Mouse (Mus musculus) Patski (cell line): Measurements from ENCODE around the gene Lyst. TPM values are rescaled to one million over a fixed set of nuclear protein-coding genes. Genes with fewer than 3 reads are reported as not detected.
"Not testable (repeated sequence)": the region's sequence is repeated elsewhere in the genome, so short reads cannot be mapped to it uniquely, and the experiment has no call there.

Experiments used
- ATAC-seq: fragments of 100-300 bp; one replicate; pipeline ENCODE4 v1.8.0; 2021
- CTCF ChIA-PET: fragments of 350-600 bp; sonication (Branson Sonifier 250); formaldehyde crosslinking; loops from one replicate; lab custom pipeline; 2022; ENCODE audit warnings: inconsistent platforms; lab: Charles Lee
- POLR2A ChIA-PET: fragments of 350-600 bp; sonication (Branson Sonifier 250); formaldehyde crosslinking; loops from one replicate; lab custom pipeline; 2022; ENCODE audit warnings: antibody characterized with exemption, inconsistent platforms; lab: Charles Lee
- DNase-seq: peaks from one replicate; pipeline ENCODE4 v3.0.0-alpha.2; 2011; ENCODE audit warnings: low read depth, low spot score
- H3K27me3 ChIP-seq: fragments of 371-371 bp; one replicate; pipeline ENCODE4 v1.5.1; 2021
- CTCF ChIP-seq: fragments of 100-300 bp; IDR thresholded peaks from one replicate; pipeline ENCODE4 v1.5.1; 2021
- in situ Hi-C: fragments of 300-500 bp; cut with MboI; formaldehyde crosslinking; loops from 3 replicates; pipeline ENCODE4 v1.11.1; 2018; ENCODE audit warnings: low pct_unique_long_range_greater_than_20kb, mixed read lengths
- polyA plus RNA-seq: library from polyadenylated mRNA; unstranded; gene quantifications from one replicate; pipeline ENCODE4 v1.2.3, GENCODE M21; 2021

The Lyst gene
- polyA plus RNA-seq: 28.2 TPM

GRCm38 (mm10) chr13:13590048-13591011 lies at the start of gene Lyst:
Gene Lyst (plus strand): TSS chr13:13590397.
- ChIA-PET CTCF (interaction anchor here (0.6 to 2.3 kb wide), 7 partner anchors 9 to 73 kb away, joined by 3 to 11 read pairs (median 6); no protein-coding TSS in a partner anchor), POLR2A (interaction anchor here (1.0 to 1.5 kb wide), 4 partner anchors 14 to 74 kb away, joined by 3 to 4 read pairs (median 4); no protein-coding TSS in a partner anchor)
- in situ Hi-C loops: no loop called here
- ATAC-seq (peak; percentile 98), DNase-seq (peak; percentile 70)
- no peaks in the 10 kb centered on the region for H3K27me3 ChIP-seq
- TF ChIP-seq CTCF: peak; percentile 66

GRCm38 (mm10) chr13:13543073-13543472 lies 47.1 kb upstream of the Lyst start:
- DNase-seq, CTCF ChIA-PET, POLR2A ChIA-PET, ATAC-seq, H3K27me3 ChIP-seq, in situ Hi-C loops: not testable (repeated sequence)

GRCm38 (mm10) chr13:13546792-13547191 lies 43.4 kb upstream of the Lyst start:
- ATAC-seq (no peak), DNase-seq (no peak)
- H3K27me3 ChIP-seq: no peaks in the 10 kb centered on the region
- POLR2A ChIA-PET: interaction anchor here (0.6 kb wide), 1 partner anchor 8 kb away, joined by 3 read pairs; no protein-coding TSS in a partner anchor
- TF ChIP-seq CTCF: no peak
- CTCF ChIA-PET: interaction anchor here (1.0 to 1.8 kb wide), 6 partner anchors 9 to 30 kb away, joined by 3 to 10 read pairs (median 4); no protein-coding TSS in a partner anchor
- in situ Hi-C loops: no loop called here

- in situ Hi-C loops: no loop called here
- DNase-seq (no peak), ATAC-seq (no peak)
- no peak for TF ChIP-seq CTCF
- ChIA-PET CTCF (interaction anchor here (0.6 to 1.8 kb wide), 7 partner anchors 9 to 31 kb away, joined by 3 to 10 read pairs (median 3); no protein-coding TSS in a partner anchor), POLR2A (no interaction called here)
- H3K27me3 ChIP-seq: no peaks in the 10 kb centered on the region
Observed at GRCm38 (mm10) chr13:13547889-13548288, 42.3 kb upstream of the Lyst start.

- CTCF ChIA-PET: interaction anchor here (0.6 to 1.8 kb wide), 4 partner anchors 9 to 58 kb away, joined by 3 to 10 read pairs (median 3); no protein-coding TSS in a partner anchor
- POLR2A ChIA-PET: interaction anchor here (0.6 kb wide), 1 partner anchor 9 kb away, joined by 4 read pairs; no protein-coding TSS in a partner anchor
- no peaks in the 10 kb centered on the region for H3K27me3 ChIP-seq
- ATAC-seq: peak; percentile 59
- no peak for TF ChIP-seq CTCF
- in situ Hi-C loops: no loop called here
- no peak for DNase-seq
Observed at GRCm38 (mm10) chr13:13548431-13549190, 41.6 kb upstream of the Lyst start.

- ChIA-PET CTCF (interaction anchor here (0.6 to 0.9 kb wide), 2 partner anchors 56 to 1113 kb away, joined by 3 read pairs; no protein-coding TSS in a partner anchor), POLR2A (no interaction called here)
- TF ChIP-seq CTCF: no peak
- in situ Hi-C loops: no loop called here
- ATAC-seq (no peak), DNase-seq (no peak)
- H3K27me3 ChIP-seq: no peaks in the 10 kb centered on the region
Observed at GRCm38 (mm10) chr13:13549687-13550660, 40.2 kb upstream of the Lyst start.

GRCm38 (mm10) chr13:13552020-13552419 lies 38.2 kb upstream of the Lyst start:
- peak; percentile 50 for DNase-seq
- TF ChIP-seq CTCF: no peak
- no peaks in the 10 kb centered on the region for H3K27me3 ChIP-seq
- ChIA-PET CTCF (interaction anchor here (0.9 to 1.0 kb wide), 2 partner anchors 21 to 36 kb away, joined by 3 read pairs; no protein-coding TSS in a partner anchor), POLR2A (no interaction called here)
- in situ Hi-C loops: no loop called here
- ATAC-seq: peak; percentile 87

- POLR2A ChIA-PET: no interaction called here
- in situ Hi-C loops: no loop called here
Observed at GRCm38 (mm10) chr13:13553660-13554059, 36.5 kb upstream of the Lyst start.

GRCm38 (mm10) chr13:13555196-13555595 lies 35.0 kb upstream of the Lyst start:
- no peaks in the 10 kb centered on the region for H3K27me3 ChIP-seq
- in situ Hi-C loops: no loop called here
- ATAC-seq (no peak), DNase-seq (no peak)
- no peak for TF ChIP-seq CTCF
- POLR2A ChIA-PET: no interaction called here
- CTCF ChIA-PET: interaction anchor here (1.0 kb wide), 1 partner anchor 9 kb away, joined by 4 read pairs; no protein-coding TSS in a partner anchor

More at GRCm38 (mm10) chr13:13553660-13554059, 36.5 kb upstream of the Lyst start:
- no peaks in the 10 kb centered on the region for H3K27me3 ChIP-seq
- TF ChIP-seq CTCF: no peak
- ATAC-seq (no peak), DNase-seq (no peak)
- CTCF ChIA-PET: interaction anchor here (1.0 kb wide), 1 partner anchor 37 kb away, joined by 3 read pairs; no protein-coding TSS in a partner anchor
